ENCODE assay signal across 7 mouse cellular contexts in genomic region chr15:99392486-99393385, GRCm38 (mm10). TPM values are rescaled to one million over a fixed set of nuclear protein-coding genes. Genes with fewer than 3 reads are reported as not detected.
DNase-seq lines count a peak whose midpoint lies in the region; ATAC-seq lines count a peak whose summit lies in the region.

Gene Tmbim6, plus strand, starts transcription at chr15:99392882.

- H3K9ac ChIP-seq in intestine, embryonic 16.5 days (ENCODE audit: low read depth, low read length), result peak within 1 kb of the TSS; percentile 94
- H3K9ac ChIP-seq in midbrain, embryonic 11.5 days (ENCODE audit: low read length), result peak within 1 kb of the TSS; percentile 87

- peak; percentile 96 for ATAC-seq in intestine, embryonic 16.5 days
- peak; percentile 100 for ATAC-seq in midbrain, embryonic 11.5 days (ENCODE audit: low FRiP score)

- intact Hi-C loops in left cerebral cortex, postnatal 36 days (cut with DNase I), result no loop called here

- H3K27ac ChIP-seq in intestine, embryonic 16.5 days (ENCODE audit: low read length), result peak within 1 kb of the TSS; percentile 98
- peak within 1 kb of the TSS; percentile 54; the same call in 1 of the 2 replicates for H3K27ac ChIP-seq in midbrain, embryonic 11.5 days (ENCODE audit: low read depth, low read length)

- peak within 1 kb of the TSS; percentile 80 for H3K4me3 ChIP-seq in intestine, embryonic 16.5 days (ENCODE audit: low read length)
- H3K4me3 ChIP-seq in midbrain, embryonic 11.5 days (ENCODE audit: low read depth, low read length), result peak within 1 kb of the TSS; percentile 78

- DNase-seq in adrenal gland, adult 8-10 months, result peak; percentile 99
- peak; percentile 99 for DNase-seq in embryo, embryonic 9.5 days (ENCODE audit: extremely low spot score)
- peak; percentile 96 to 98 for DNase-seq in gastrocnemius, postnatal 4 days (ENCODE audit: low spot score in 2 of 2)
- DNase-seq in left cerebral cortex, postnatal 36 days (ENCODE audit: low spot score in 2 of 2), result peak; percentile 97 to 99
- peak; percentile 99 for DNase-seq in midbrain, embryonic 11.5 days (ENCODE audit: low spot score, missing footprints)
- DNase-seq in skeletal muscle tissue, adult 2 months (ENCODE audit: low read depth, low spot score), result peak; percentile 100

- H3K36me3 ChIP-seq in intestine, embryonic 16.5 days (ENCODE audit: control insufficient read depth, insufficient read depth, low read length), result no peaks in the 10 kb centered on the region
- no peaks in the 10 kb centered on the region for H3K36me3 ChIP-seq in midbrain, embryonic 11.5 days (ENCODE audit: control insufficient read depth, insufficient read depth, low read length)

- WGBS in intestine, embryonic 16.5 days, result under 1% methylated on average over 46 of the region's 51 CpGs
- under 1% methylated on average over 51 of the region's 51 CpGs for WGBS in midbrain, embryonic 11.5 days

- no peaks in the 10 kb centered on the region for H3K9me3 ChIP-seq in intestine, embryonic 16.5 days (ENCODE audit: control insufficient read depth, low read length)
- H3K9me3 ChIP-seq in midbrain, embryonic 11.5 days (ENCODE audit: control insufficient read depth, low read length), result no peaks in the 10 kb centered on the region

- H3K4me1 ChIP-seq in intestine, embryonic 16.5 days (ENCODE audit: control insufficient read depth, insufficient read depth, low read length), result peaks cover 32% of the 10 kb centered on the region
- peaks cover 21% of the 10 kb centered on the region for H3K4me1 ChIP-seq in midbrain, embryonic 11.5 days (ENCODE audit: control insufficient read depth, insufficient read depth, low read length)

- H3K4me2 ChIP-seq in intestine, embryonic 16.5 days (ENCODE audit: low read depth, low read length), result peak within 1 kb of the TSS; percentile 74
- peak within 1 kb of the TSS; percentile 99 for H3K4me2 ChIP-seq in midbrain, embryonic 11.5 days

- no peaks in the 10 kb centered on the region for H3K27me3 ChIP-seq in intestine, embryonic 16.5 days (replicated peaks; ENCODE audit: control insufficient read depth, insufficient read depth, low read length)
- no peaks in the 10 kb centered on the region for H3K27me3 ChIP-seq in midbrain, embryonic 11.5 days (ENCODE audit: control insufficient read depth, insufficient read depth, low read length)

RNA-seq across cellular contexts. Expression of gene Tmbim6, which starts in this region (rescaled TPM):
- total RNA-seq in adrenal gland, adult 8-10 months (2022), result 100 to 1,000 TPM; 442 to 837 (median 596) TPM
- 100 to 1,000 TPM; 205 to 215 TPM for total RNA-seq in gastrocnemius, postnatal 4 days (2021)
- polyA plus RNA-seq in intestine, embryonic 16.5 days (2015; fragmentation: Nextera tagmentation; extraction: Ambion mirVana), result 726 and 829 TPM in 2 replicates
- 100 to 1,000 TPM; 319 to 339 TPM for total RNA-seq in left cerebral cortex, postnatal 36 days (2021)
- 228 and 248 TPM in 2 replicates for polyA plus RNA-seq in midbrain, embryonic 11.5 days (2014; fragmentation: Nextera tagmentation; extraction: Ambion mirVana)

Comparison
In these comparisons a context has a peak if more than half of its experiments do, and no peak if none do; other contexts are left out.
1. Peak in every context shown above with its lines: DNase-seq, ATAC-seq, H3K4me3 ChIP-seq and H3K27ac ChIP-seq.